Mouse (Mus musculus) embryo, embryonic 10.5 days (tissue): Measurements from ENCODE around the gene Pakap.

Experiments used
- DNase-seq: peaks from one replicate; pipeline ENCODE4 v3.0.0-alpha.2; 2015; ENCODE audit warnings: low spot score

Gene Pakap

GRCm38 (mm10) chr4:57845031-57845431, 277.1 kb downstream of the Pakap start:
- peak; percentile 92 for DNase-seq

GRCm38 (mm10) chr4:57845541-57846210, 277.7 kb downstream of the Pakap start:
- peak; percentile 76 for DNase-seq

GRCm38 (mm10) chr4:57846381-57846990, 278.5 kb downstream of the Pakap start:
- peak; percentile 84 for DNase-seq

- peak; percentile 73 for DNase-seq
These were observed 279.0 kb downstream of the Pakap start for GRCm38 (mm10) chr4:57846991-57847422.

GRCm38 (mm10) chr4:57847676-57848075, 279.7 kb downstream of the Pakap start:
- no peak for DNase-seq

GRCm38 (mm10) chr4:57849465-57849864, 281.5 kb downstream of the Pakap start:
- DNase-seq: no peak

GRCm38 (mm10) chr4:57851731-57852130, 283.8 kb downstream of the Pakap start:
- no peak for DNase-seq

- DNase-seq: no peak
These were observed 284.6 kb downstream of the Pakap start for GRCm38 (mm10) chr4:57852461-57853040.

GRCm38 (mm10) chr4:57854181-57854580, 286.2 kb downstream of the Pakap start:
- DNase-seq: no peak

- no peak for DNase-seq
These were observed 287.4 kb downstream of the Pakap start for GRCm38 (mm10) chr4:57855281-57855941.

GRCm38 (mm10) chr4:57856673-57857072, 288.7 kb downstream of the Pakap start:
- DNase-seq: no peak

- no peak for DNase-seq
These were observed 292.2 kb downstream of the Pakap start for GRCm38 (mm10) chr4:57860204-57860611.

GRCm38 (mm10) chr4:57861166-57861565, 293.2 kb downstream of the Pakap start:
- no peak for DNase-seq

GRCm38 (mm10) chr4:57861856-57862255, 293.9 kb downstream of the Pakap start:
- DNase-seq: no peak

- DNase-seq: no peak
These were observed 294.4 kb downstream of the Pakap start for GRCm38 (mm10) chr4:57862269-57862986.

GRCm38 (mm10) chr4:57866088-57866487, 298.1 kb downstream of the Pakap start:
- DNase-seq: peak; percentile 49

- no peak for DNase-seq
These were observed 299.0 kb downstream of the Pakap start for GRCm38 (mm10) chr4:57866990-57867389.

- no peak for DNase-seq
These were observed 299.5 kb downstream of the Pakap start for GRCm38 (mm10) chr4:57867454-57867853.

GRCm38 (mm10) chr4:57879137-57879536, 311.2 kb downstream of the Pakap start:
- no peak for DNase-seq

- DNase-seq: peak; percentile 90
These were observed 311.9 kb downstream of the Pakap start for GRCm38 (mm10) chr4:57879804-57880357.

- no peak for DNase-seq
These were observed 315.8 kb downstream of the Pakap start for GRCm38 (mm10) chr4:57883520-57884421.
